ENCODE assay signal across 10 mouse cellular contexts in genomic region chr3:51031821-51032220, GRCm38 (mm10).
DNase-seq lines count a peak whose midpoint lies in the region; ATAC-seq and TF ChIP-seq lines count a peak whose summit lies in the region.
"Had no signal": no experiment of that assay in that cellular context is flagged by ENCODE, and none has a peak within 500 bp of the region (broad histone marks: within the 10 kb centered on the region; RNA-seq: fewer than 3 reads in every experiment).

No protein-coding gene starts in this region.

- peak; percentile 41; the same call in 1 of the 2 replicates for TF ChIP-seq CTCF in embryonic fibroblast, embryonic 13.5 days (IDR thresholded peaks at IDR 0.05; ENCODE audit: borderline replicate concordance, insufficient read depth, low read length)

- 0 out of 2 replicates have a peak overlapping the region, but pooled peaks have one; percentile 6 for H3K4me2 ChIP-seq in heart, embryonic 14.5 days (ENCODE audit: low read length)
- no peak overlapping the region for H3K4me2 ChIP-seq in heart, embryonic 11.5 days
- no peak overlapping the region for H3K4me2 ChIP-seq in lung, embryonic 15.5 days
- H3K4me2 ChIP-seq in midbrain, embryonic 13.5 days (replicated peaks), result no peak overlapping the region
- H3K4me2 ChIP-seq: liver, embryonic 11.5 days had no signal

- TF ChIP-seq POLR2A in embryonic fibroblast, embryonic 13.5 days (IDR thresholded peaks at IDR 0.05; ENCODE audit: low read depth, low read length), result no peak

- H3K4me3 ChIP-seq in heart, embryonic 14.5 days (ENCODE audit: control insufficient read depth in 1 of 2, insufficient read depth in 1 of 2, low read depth in 1 of 2, low read length in 2 of 2), result no peak overlapping the region
- H3K4me3 ChIP-seq in heart, embryonic 11.5 days (ENCODE audit: low read depth, low read length), result no peak overlapping the region
- no peak overlapping the region for H3K4me3 ChIP-seq in embryonic fibroblast, embryonic 13.5 days (ENCODE audit: insufficient read depth, low read length)
- H3K4me3 ChIP-seq in lung, embryonic 15.5 days, result no peak overlapping the region
- no peak overlapping the region for H3K4me3 ChIP-seq in midbrain, embryonic 13.5 days (replicated peaks)

- H3K27ac ChIP-seq in heart, embryonic 14.5 days (replicated peaks in 1 of 2; ENCODE audit: control insufficient read depth in 1 of 2, insufficient read depth in 1 of 2, low read depth in 2 of 2, low read length in 2 of 2), result no peak overlapping the region
- H3K27ac ChIP-seq in heart, embryonic 11.5 days (ENCODE audit: low read depth, low read length), result no peak overlapping the region
- H3K27ac ChIP-seq in embryonic fibroblast, embryonic 13.5 days (ENCODE audit: insufficient read depth, low read length), result no peak overlapping the region
- H3K27ac ChIP-seq in lung, embryonic 15.5 days, result peak overlapping the region; percentile 41; the same call in 1 of the 2 replicates
- H3K27ac ChIP-seq in midbrain, embryonic 13.5 days, result no peak overlapping the region

- peaks cover 0 to 3% of the 10 kb centered on the region in 2 experiments; a peak in 1 of 4 replicates for H3K4me1 ChIP-seq in heart, embryonic 14.5 days (ENCODE audit: control insufficient read depth in 2 of 2, insufficient read depth in 2 of 2, low read length in 2 of 2)
- H3K4me1 ChIP-seq in heart, embryonic 11.5 days (ENCODE audit: control insufficient read depth, insufficient read depth, low read length), result no peaks in the 10 kb centered on the region
- H3K4me1 ChIP-seq in embryonic fibroblast, embryonic 13.5 days (ENCODE audit: control insufficient read depth, insufficient read depth, low read length), result no peaks in the 10 kb centered on the region
- peaks cover 15% of the 10 kb centered on the region for H3K4me1 ChIP-seq in lung, embryonic 15.5 days
- no peaks in the 10 kb centered on the region for H3K4me1 ChIP-seq in midbrain, embryonic 13.5 days (replicated peaks)

- H3K36me3 ChIP-seq in heart, embryonic 14.5 days (ENCODE audit: control insufficient read depth, insufficient read depth, low read length), result no peaks in the 10 kb centered on the region
- H3K36me3 ChIP-seq in heart, embryonic 11.5 days (ENCODE audit: control insufficient read depth, insufficient read depth, low read length), result no peaks in the 10 kb centered on the region
- no peaks in the 10 kb centered on the region for H3K36me3 ChIP-seq in lung, embryonic 15.5 days
- no peaks in the 10 kb centered on the region for H3K36me3 ChIP-seq in midbrain, embryonic 13.5 days

- no peak overlapping the region for H3K9ac ChIP-seq in heart, embryonic 14.5 days (ENCODE audit: low read length)
- no peak overlapping the region for H3K9ac ChIP-seq in heart, embryonic 11.5 days (ENCODE audit: low read depth, low read length)
- H3K9ac ChIP-seq in lung, embryonic 15.5 days, result no peak overlapping the region
- no peak overlapping the region for H3K9ac ChIP-seq in midbrain, embryonic 13.5 days (replicated peaks)

- no peaks in the 10 kb centered on the region for H3K27me3 ChIP-seq in heart, embryonic 14.5 days (ENCODE audit: control insufficient read depth, insufficient read depth, low read length)
- H3K27me3 ChIP-seq in heart, embryonic 11.5 days (ENCODE audit: control insufficient read depth, insufficient read depth, low read length), result no peaks in the 10 kb centered on the region
- H3K27me3 ChIP-seq in lung, embryonic 15.5 days, result no peaks in the 10 kb centered on the region
- H3K27me3 ChIP-seq in midbrain, embryonic 13.5 days, result no peaks in the 10 kb centered on the region

- DNase-seq in Muller cell, postnatal 12 days (ENCODE audit: inconsistent ontology term), result peak; percentile 30
- DNase-seq in MN1 (ENCODE audit: low spot score), result no peak
- no peak for DNase-seq in frontal cortex, adult 2 months (ENCODE audit: extremely low spot score in 1 of 2, low spot score in 1 of 2)
- DNase-seq: cerebellum, adult 11 months had no signal

- ATAC-seq in heart, embryonic 14.5 days (ENCODE audit: insufficient number of reproducible peaks, insufficient read depth, low FRiP score, low read depth), result 0 out of 2 replicates have a peak, but pooled peaks have one; percentile 35
- no peak for ATAC-seq in heart, embryonic 11.5 days (replicated peaks; ENCODE audit: insufficient number of reproducible peaks, low FRiP score, low TSS enrichment)
- peak; percentile 79 for ATAC-seq in lung, embryonic 15.5 days (ENCODE audit: borderline replicate concordance, extremely low read depth, low FRiP score, low TSS enrichment)
- no peak for ATAC-seq in midbrain, embryonic 13.5 days

- 42% methylated on average over 8 of the region's 8 CpGs for WGBS in heart, embryonic 14.5 days
- WGBS in heart, embryonic 11.5 days (ENCODE audit: insufficient replicate concordance), result 58% methylated on average over 8 of the region's 8 CpGs
- WGBS in lung, embryonic 15.5 days, result 39% methylated on average over 8 of the region's 8 CpGs
- WGBS in midbrain, embryonic 13.5 days, result 84% methylated on average over 8 of the region's 8 CpGs

- H3K9me3 ChIP-seq in heart, embryonic 14.5 days (ENCODE audit: control insufficient read depth, low read length), result no peaks in the 10 kb centered on the region
- no peaks in the 10 kb centered on the region for H3K9me3 ChIP-seq in heart, embryonic 11.5 days (replicated peaks; ENCODE audit: control insufficient read depth, low read length)
- H3K9me3 ChIP-seq in lung, embryonic 15.5 days, result no peaks in the 10 kb centered on the region
- H3K9me3 ChIP-seq in midbrain, embryonic 13.5 days, result no peaks in the 10 kb centered on the region

Comparison
In these comparisons a context has a peak if more than half of its experiments do, and no peak if none do; other contexts are left out.
1. ATAC-seq: peak in heart, embryonic 14.5 days (single experiment) and lung, embryonic 15.5 days (single experiment); none in heart, embryonic 11.5 days (single experiment) and midbrain, embryonic 13.5 days (single experiment).